Mouse (Mus musculus) kidney, embryonic 14.5 days (tissue): Measurements from ENCODE around the gene Tbc1d2b. TPM values are rescaled to one million over a fixed set of nuclear protein-coding genes. Genes with fewer than 3 reads are reported as not detected.
A peak's percentile ranks its signal among the peaks of the same experiment; 100 is the strongest.

Experiments used
- ATAC-seq: fragments of 200-750 bp; cut with Nextera tagmentation; 2 replicates; pipeline ENCODE4 v1.8.0; 2017; ENCODE audit warnings: moderate number of reproducible peaks, mild to moderate bottlenecking, moderate TSS enrichment, moderate library complexity; ENCODE audit not compliant: low FRiP score, low TSS enrichment
- H3K27ac ChIP-seq: fragments of 300-500 bp; sonication (generic); 2 replicates; pipeline ENCODE4 v1.5.1; 2014; ENCODE audit warnings: low read depth, mild to moderate bottlenecking, low read length, moderate library complexity, mixed read lengths
- H3K27me3 ChIP-seq: fragments of 300-500 bp; sonication (generic); 2 replicates; pipeline ENCODE4 v1.6.1; 2014; ENCODE audit warnings: mild to moderate bottlenecking, low read length; ENCODE audit not compliant: control insufficient read depth, insufficient read depth
- H3K36me3 ChIP-seq: fragments of 300-500 bp; sonication (generic); 2 replicates; pipeline ENCODE4 v1.6.1; 2014; ENCODE audit warnings: low read length, mixed read lengths; ENCODE audit not compliant: control insufficient read depth, insufficient read depth
- H3K4me1 ChIP-seq: fragments of 300-500 bp; sonication (generic); 2 replicates; pipeline ENCODE4 v1.6.1; 2014; ENCODE audit warnings: low read length, mixed read lengths; ENCODE audit not compliant: control insufficient read depth, insufficient read depth
- H3K4me2 ChIP-seq: fragments of 300-500 bp; sonication (generic); replicated peaks from 2 replicates; pipeline ENCODE4 v1.6.1; 2014; ENCODE audit warnings: low read depth, mild to moderate bottlenecking, low read length
- H3K4me3 ChIP-seq: fragments of 300-500 bp; sonication (generic); 2 replicates; pipeline ENCODE4 v1.5.1; 2014; ENCODE audit warnings: mild to moderate bottlenecking, low read length
- H3K9ac ChIP-seq: fragments of 300-500 bp; sonication (generic); 2 replicates; pipeline ENCODE4 v1.6.1; 2014; ENCODE audit warnings: low read depth, mild to moderate bottlenecking, low read length, moderate library complexity
- H3K9me3 ChIP-seq: fragments of 300-500 bp; sonication (generic); 2 replicates; pipeline ENCODE4 v1.6.1; 2016; ENCODE audit warnings: low read length; ENCODE audit not compliant: control insufficient read depth
- WGBS: fragments of 180-500 bp; shearing (Covaris S2); extraction: QIAGEN DNeasy Blood & Tissue Kit; methylation state at CpG from one replicate; pipeline ENCODE4 v1.1.7; 2014; 5-methylcytosine and 5-hydroxymethylcytosine counted together
- polyA plus RNA-seq: library from polyadenylated mRNA; unstranded; fragments of >200 nt; fragmentation: Nextera tagmentation; extraction: Ambion mirVana; gene quantifications from 2 replicates; pipeline ENCODE4 v1.2.1, GENCODE M21; 2014

The Tbc1d2b gene
- polyA plus RNA-seq, 1 experiment from 2014 or later = 14.7 TPM

DNA sequence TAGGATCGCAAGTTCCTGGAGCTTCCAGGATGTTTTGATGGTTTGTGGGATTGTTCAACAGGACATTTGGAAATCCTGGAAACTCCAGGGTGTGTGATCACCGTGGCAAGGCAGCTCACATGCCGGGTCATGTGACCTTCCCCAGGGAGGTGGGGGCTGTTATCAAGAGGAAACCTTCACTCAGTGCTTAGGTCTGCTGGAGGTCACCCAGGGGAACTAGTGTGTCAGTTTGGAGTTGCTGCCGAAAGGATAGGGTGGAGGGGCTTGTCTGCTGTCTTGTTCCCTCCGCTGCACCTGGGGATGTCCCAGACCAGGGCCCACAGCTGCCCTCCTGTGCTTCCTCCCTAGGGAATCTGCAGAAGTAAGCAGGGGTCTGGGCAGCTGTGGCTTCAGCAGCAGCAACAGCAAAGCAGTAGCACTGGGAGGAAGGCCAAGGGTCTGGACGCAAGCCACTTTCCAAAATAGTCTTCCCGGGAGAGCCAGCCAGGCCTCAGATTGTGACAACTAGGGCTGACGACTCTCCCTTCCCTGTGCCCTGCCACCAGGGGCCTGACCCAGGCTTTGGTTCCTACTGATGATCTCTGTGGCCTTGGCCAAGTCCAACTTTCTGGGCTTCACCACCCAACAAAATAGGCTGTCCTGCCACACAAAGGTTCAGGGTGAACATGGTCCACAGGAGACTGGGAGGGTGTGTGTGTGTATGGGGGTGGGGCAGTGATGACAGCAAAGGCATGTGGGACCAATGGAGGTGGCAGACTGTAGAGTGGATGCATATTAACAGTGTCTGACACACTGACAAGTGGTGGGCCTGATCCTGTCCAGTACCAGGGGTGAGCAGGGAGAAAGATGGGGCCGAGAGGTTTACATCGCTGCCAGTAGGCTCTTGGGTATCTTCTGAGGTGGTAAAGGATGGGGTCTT, 71.8 kb downstream of the Tbc1d2b start:
- Histone ChIP-seq H3K4me1 (no peaks in the 10 kb centered on the region; the same call in 1 of the 2 replicates), H3K36me3 (no peaks in the 10 kb centered on the region; the same call in 1 of the 2 replicates), H3K9me3 (no peaks in the 10 kb centered on the region), H3K27ac (no peak overlapping the region), H3K27me3 (no peaks in the 10 kb centered on the region), H3K4me2 (no peak overlapping the region), H3K4me3 (no peak overlapping the region), H3K9ac (no peak overlapping the region)
- no peak for ATAC-seq
- WGBS = 65% methylated on average over 10 of the region's 10 CpGs

GRCm38 (mm10) chr9:90197866-90198383, 72.7 kb downstream of the Tbc1d2b start:
- Histone ChIP-seq H3K27ac (no peak overlapping the region), H3K9me3 (no peaks in the 10 kb centered on the region), H3K9ac (no peak overlapping the region), H3K27me3 (no peaks in the 10 kb centered on the region), H3K4me3 (no peak overlapping the region), H3K36me3 (no peaks in the 10 kb centered on the region; the same call in 1 of the 2 replicates), H3K4me1 (no peaks in the 10 kb centered on the region; the same call in 1 of the 2 replicates), H3K4me2 (no peak overlapping the region)
- 88% methylated on average over 7 of the region's 7 CpGs for WGBS
- no peak for ATAC-seq

- Histone ChIP-seq H3K9ac (no peak overlapping the region), H3K4me2 (no peak overlapping the region), H3K9me3 (no peaks in the 10 kb centered on the region), H3K4me3 (no peak overlapping the region), H3K4me1 (no peaks in the 10 kb centered on the region; the same call in 1 of the 2 replicates), H3K27ac (no peak overlapping the region), H3K27me3 (no peaks in the 10 kb centered on the region), H3K36me3 (no peaks in the 10 kb centered on the region; the same call in 1 of the 2 replicates)
- WGBS = 80% methylated on average over 7 of the region's 7 CpGs
- ATAC-seq = no peak
These were observed 73.4 kb downstream of the Tbc1d2b start for GRCm38 (mm10) chr9:90197116-90197665.

- Histone ChIP-seq H3K9me3 (no peaks in the 10 kb centered on the region), H3K4me3 (no peak overlapping the region), H3K27ac (no peak overlapping the region), H3K27me3 (no peaks in the 10 kb centered on the region), H3K36me3 (no peaks in the 10 kb centered on the region; the same call in 1 of the 2 replicates), H3K9ac (no peak overlapping the region), H3K4me1 (no peaks in the 10 kb centered on the region; the same call in 1 of the 2 replicates), H3K4me2 (no peak overlapping the region)
- ATAC-seq = no peak
- 84% methylated on average over 7 of the region's 7 CpGs for WGBS
These were observed 74.3 kb downstream of the Tbc1d2b start for GRCm38 (mm10) chr9:90196262-90196661.

- no peaks in the 10 kb centered on the region for H3K9me3 ChIP-seq
- no peak overlapping the region for H3K4me2 ChIP-seq
- no peaks in the 10 kb centered on the region for H3K27me3 ChIP-seq
- ATAC-seq = no peak
- no peak overlapping the region for H3K27ac ChIP-seq
- no peaks in the 10 kb centered on the region; the same call in 1 of the 2 replicates for H3K4me1 ChIP-seq
- H3K9ac ChIP-seq = no peak overlapping the region
- no peak overlapping the region for H3K4me3 ChIP-seq
- 72% methylated on average over 10 of the region's 10 CpGs for WGBS
- no peaks in the 10 kb centered on the region; the same call in 1 of the 2 replicates for H3K36me3 ChIP-seq
These were observed 75.6 kb downstream of the Tbc1d2b start for GRCm38 (mm10) chr9:90195000-90195399.

DNA sequence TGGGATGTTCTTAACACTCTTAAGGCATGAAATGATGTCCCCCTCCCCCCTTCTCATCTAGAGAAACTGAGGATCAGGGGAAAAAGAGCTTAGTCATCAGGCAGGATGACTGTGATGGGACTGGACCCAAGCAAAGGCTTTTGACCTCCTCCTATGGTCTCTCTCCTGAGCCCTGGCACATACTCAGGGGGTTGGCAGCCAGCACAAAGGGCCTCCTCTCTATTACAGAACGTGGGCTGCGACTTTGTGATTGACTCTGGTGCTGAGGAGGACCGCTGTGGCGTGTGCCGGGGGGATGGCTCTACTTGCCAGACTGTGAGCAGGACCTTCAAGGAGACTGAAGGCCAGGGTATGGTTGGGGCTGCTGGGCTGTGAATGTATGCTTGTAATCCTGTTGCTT, 81.2 kb downstream of the Tbc1d2b start:
- H3K4me2 ChIP-seq = no peak overlapping the region
- H3K36me3 ChIP-seq = peaks cover 11% of the 10 kb centered on the region; the same call in 1 of the 2 replicates
- ATAC-seq = no peak
- no peaks in the 10 kb centered on the region for H3K9me3 ChIP-seq
- no peak overlapping the region for H3K4me3 ChIP-seq
- H3K4me1 ChIP-seq = no peaks in the 10 kb centered on the region
- H3K9ac ChIP-seq = no peak overlapping the region
- 74% methylated on average over 5 of the region's 5 CpGs for WGBS
- H3K27ac ChIP-seq = no peak overlapping the region
- no peaks in the 10 kb centered on the region for H3K27me3 ChIP-seq

- peaks cover 4% of the 10 kb centered on the region; the same call in 1 of the 2 replicates for H3K4me1 ChIP-seq
- no peak overlapping the region for H3K4me2 ChIP-seq
- no peak overlapping the region for H3K27ac ChIP-seq
- no peak overlapping the region for H3K4me3 ChIP-seq
- H3K9me3 ChIP-seq = no peaks in the 10 kb centered on the region
- H3K9ac ChIP-seq = no peak overlapping the region
- no peaks in the 10 kb centered on the region for H3K27me3 ChIP-seq
- no peak for ATAC-seq
- H3K36me3 ChIP-seq = peaks cover 11% of the 10 kb centered on the region; the same call in 1 of the 2 replicates
- 93% methylated on average over 4 of the region's 4 CpGs for WGBS
These were observed 81.7 kb downstream of the Tbc1d2b start for GRCm38 (mm10) chr9:90188893-90189292.

GRCm38 (mm10) chr9:90185356-90185910, 85.2 kb downstream of the Tbc1d2b start:
- Histone ChIP-seq H3K27ac (no peak overlapping the region), H3K4me1 (peaks cover 4% of the 10 kb centered on the region; the same call in 1 of the 2 replicates), H3K4me2 (no peak overlapping the region), H3K36me3 (peaks cover 11% of the 10 kb centered on the region; the same call in 1 of the 2 replicates), H3K4me3 (no peak overlapping the region), H3K9ac (no peak overlapping the region), H3K9me3 (no peaks in the 10 kb centered on the region), H3K27me3 (no peaks in the 10 kb centered on the region)
- ATAC-seq = 0 out of 2 replicates have a peak, but pooled peaks have one; percentile 20
- WGBS = 83% methylated on average over 8 of the region's 8 CpGs
